Mouse (Mus musculus): ENCODE measurements around the gene Klhl29. TPM values are rescaled to one million over a fixed set of nuclear protein-coding genes. Genes with fewer than 3 reads are reported as not detected.

Klhl29 gene
- polyA plus RNA-seq, 1 experiment from 2014 or later: 0.64 TPM

- 60% methylated on average over 9 of the region's 9 CpGs for WGBS
- ATAC-seq (ENCODE audit: low FRiP score, low TSS enrichment) (no peak), DNase-seq (ENCODE audit: low spot score) (no peak)
- TF ChIP-seq CTCF (IDR thresholded peaks at IDR 0.05; ENCODE audit: low read depth) (no peak), EP300 (optimal IDR thresholded peaks at IDR 0.05) (no peak)
- no peak overlapping the region for H3K4me3 ChIP-seq (ENCODE audit: low read depth, low read length)
- no peak overlapping the region for H3K4me2 ChIP-seq (replicated peaks; ENCODE audit: low read depth)
- no peak overlapping the region for H3K27ac ChIP-seq (replicated peaks)
- H3K9me3 ChIP-seq (ENCODE audit: control insufficient read depth, low read length): no peaks in the 10 kb centered on the region
- no peaks in the 10 kb centered on the region for H3K27me3 ChIP-seq (ENCODE audit: control insufficient read depth, insufficient read depth, low read length)
- no peaks in the 10 kb centered on the region; the same call in 1 of the 2 replicates for H3K4me1 ChIP-seq (replicated peaks; ENCODE audit: control insufficient read depth, insufficient read depth)
- no peak overlapping the region for H3K9ac ChIP-seq (ENCODE audit: low read length)
- no peaks in the 10 kb centered on the region for H3K36me3 ChIP-seq (ENCODE audit: control insufficient read depth, insufficient read depth, low read length)
These were observed 40.5 kb downstream of the Klhl29 start for GRCm38 (mm10) chr12:5334956-5335355.

DNA sequence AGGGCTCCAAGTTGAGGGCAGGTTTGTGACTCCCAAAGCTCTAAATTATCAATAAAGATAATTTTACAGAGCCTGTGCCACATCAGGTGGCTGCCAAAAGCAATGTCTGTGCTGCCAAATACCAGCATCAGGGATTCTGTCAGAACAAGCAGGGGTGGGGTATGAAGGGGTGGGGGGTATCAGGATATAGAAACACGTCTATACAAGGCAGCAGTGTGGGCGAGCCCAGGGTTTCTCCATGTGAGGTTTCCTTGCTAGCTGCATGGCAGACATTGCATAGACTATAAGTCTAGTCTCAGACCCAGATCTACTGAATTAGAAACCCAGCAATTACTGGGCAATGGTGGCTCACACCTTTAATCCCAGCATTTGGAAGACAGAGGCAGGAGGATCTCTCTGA is 41.3 kb downstream of the Klhl29 start:
- 63% methylated on average over 2 of the region's 2 CpGs for WGBS
- Histone ChIP-seq H3K36me3 (ENCODE audit: control insufficient read depth, insufficient read depth, low read length) (no peaks in the 10 kb centered on the region), H3K4me2 (replicated peaks; ENCODE audit: low read depth) (no peak overlapping the region), H3K4me1 (replicated peaks; ENCODE audit: control insufficient read depth, insufficient read depth) (no peaks in the 10 kb centered on the region; the same call in 1 of the 2 replicates), H3K9ac (ENCODE audit: low read length) (no peak overlapping the region), H3K27me3 (ENCODE audit: control insufficient read depth, insufficient read depth, low read length) (no peaks in the 10 kb centered on the region), H3K4me3 (ENCODE audit: low read depth, low read length) (no peak overlapping the region), H3K9me3 (ENCODE audit: control insufficient read depth, low read length) (no peaks in the 10 kb centered on the region), H3K27ac (replicated peaks) (no peak overlapping the region)
- TF ChIP-seq CTCF (IDR thresholded peaks at IDR 0.05; ENCODE audit: low read depth) (no peak), EP300 (optimal IDR thresholded peaks at IDR 0.05) (no peak)
- no peak for ATAC-seq (ENCODE audit: low FRiP score, low TSS enrichment)
- no peak for DNase-seq (ENCODE audit: low spot score)

DNA sequence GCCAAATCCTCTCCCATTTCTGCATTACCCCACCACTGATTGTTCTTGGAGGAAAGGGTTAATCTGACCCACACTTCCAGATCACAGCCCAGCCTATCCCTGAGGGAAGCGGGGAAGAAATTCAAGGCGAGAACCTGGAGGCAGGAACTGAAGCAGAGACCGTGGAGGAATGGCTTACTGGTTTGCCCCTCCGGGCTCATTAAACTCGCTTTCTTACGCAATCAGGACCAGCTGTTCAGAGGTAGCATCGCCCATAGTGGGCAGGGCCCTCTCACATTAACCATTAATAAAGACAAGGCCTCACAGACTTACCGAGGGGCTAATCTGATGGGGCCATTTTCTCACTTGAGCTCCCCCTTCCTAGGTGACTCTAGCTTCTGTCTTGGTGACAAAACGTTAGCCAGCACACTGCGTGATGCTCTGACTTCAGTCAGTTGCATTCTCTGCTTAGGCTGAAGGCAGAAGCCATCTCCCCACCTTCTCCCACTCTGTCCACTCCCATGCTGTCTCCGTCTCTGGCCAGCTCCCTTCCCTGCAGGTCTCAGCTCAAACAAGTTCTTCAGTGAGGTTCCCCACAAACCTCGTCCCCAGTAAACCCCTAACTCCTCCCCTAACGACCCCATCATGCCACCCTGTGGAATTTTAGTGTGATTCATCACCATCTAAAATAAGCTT is 43.5 kb downstream of the Klhl29 start:
- WGBS: 57% methylated on average over 13 of the region's 13 CpGs
- H3K4me2 ChIP-seq (replicated peaks; ENCODE audit: low read depth): no peak overlapping the region
- DNase-seq (ENCODE audit: low spot score) (no peak), ATAC-seq (ENCODE audit: low FRiP score, low TSS enrichment) (no peak)
- no peak overlapping the region for H3K4me3 ChIP-seq (ENCODE audit: low read depth, low read length)
- H3K4me1 ChIP-seq (replicated peaks; ENCODE audit: control insufficient read depth, insufficient read depth): no peaks in the 10 kb centered on the region; the same call in 1 of the 2 replicates
- no peaks in the 10 kb centered on the region for H3K36me3 ChIP-seq (ENCODE audit: control insufficient read depth, insufficient read depth, low read length)
- H3K27me3 ChIP-seq (ENCODE audit: control insufficient read depth, insufficient read depth, low read length): no peaks in the 10 kb centered on the region
- TF ChIP-seq EP300 (optimal IDR thresholded peaks at IDR 0.05): no peak
- no peak for TF ChIP-seq CTCF (IDR thresholded peaks at IDR 0.05; ENCODE audit: low read depth)
- no peaks in the 10 kb centered on the region for H3K9me3 ChIP-seq (ENCODE audit: control insufficient read depth, low read length)
- no peak overlapping the region for H3K9ac ChIP-seq (ENCODE audit: low read length)
- H3K27ac ChIP-seq (replicated peaks): no peak overlapping the region

DNA sequence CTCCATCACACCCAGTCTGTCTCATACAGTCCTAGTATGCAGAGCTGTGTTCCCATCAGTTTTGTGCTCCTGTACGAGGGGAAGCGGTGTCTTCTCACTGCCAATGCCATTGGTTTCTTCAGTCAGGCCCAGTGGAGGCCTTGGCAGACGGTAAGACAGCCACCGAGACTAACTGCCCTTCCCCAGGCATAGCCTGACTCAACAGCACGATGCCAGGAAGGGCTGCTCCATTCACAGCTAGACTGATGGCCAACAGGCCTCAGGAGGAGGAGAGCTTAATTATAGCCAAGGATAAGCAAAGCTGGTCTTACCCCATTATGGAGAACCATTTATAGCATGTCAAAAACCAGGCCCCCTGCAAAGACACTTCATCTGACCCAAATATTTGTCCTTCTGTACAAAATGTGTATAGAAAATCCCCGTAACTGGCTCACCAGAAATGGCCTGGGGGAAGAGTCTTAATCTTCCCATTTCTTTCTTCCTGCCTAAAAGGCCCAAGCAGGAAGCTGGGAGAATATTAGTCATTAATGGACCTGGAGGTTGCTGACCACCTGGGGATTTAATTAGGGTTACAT is 44.9 kb downstream of the Klhl29 start:
- no peak overlapping the region for H3K4me2 ChIP-seq (replicated peaks; ENCODE audit: low read depth)
- DNase-seq (ENCODE audit: low spot score): no peak
- H3K9me3 ChIP-seq (ENCODE audit: control insufficient read depth, low read length): no peaks in the 10 kb centered on the region
- H3K27ac ChIP-seq (replicated peaks): no peak overlapping the region
- H3K4me1 ChIP-seq (replicated peaks; ENCODE audit: control insufficient read depth, insufficient read depth): no peaks in the 10 kb centered on the region; the same call in 1 of the 2 replicates
- 76% methylated on average over 6 of the region's 6 CpGs for WGBS
- TF ChIP-seq EP300 (optimal IDR thresholded peaks at IDR 0.05) (no peak), CTCF (IDR thresholded peaks at IDR 0.05; ENCODE audit: low read depth) (no peak)
- H3K36me3 ChIP-seq (ENCODE audit: control insufficient read depth, insufficient read depth, low read length): no peaks in the 10 kb centered on the region
- ATAC-seq (ENCODE audit: low FRiP score, low TSS enrichment): no peak
- H3K4me3 ChIP-seq (ENCODE audit: low read depth, low read length): no peak overlapping the region
- H3K27me3 ChIP-seq (ENCODE audit: control insufficient read depth, insufficient read depth, low read length): no peaks in the 10 kb centered on the region
- no peak overlapping the region for H3K9ac ChIP-seq (ENCODE audit: low read length)

DNA sequence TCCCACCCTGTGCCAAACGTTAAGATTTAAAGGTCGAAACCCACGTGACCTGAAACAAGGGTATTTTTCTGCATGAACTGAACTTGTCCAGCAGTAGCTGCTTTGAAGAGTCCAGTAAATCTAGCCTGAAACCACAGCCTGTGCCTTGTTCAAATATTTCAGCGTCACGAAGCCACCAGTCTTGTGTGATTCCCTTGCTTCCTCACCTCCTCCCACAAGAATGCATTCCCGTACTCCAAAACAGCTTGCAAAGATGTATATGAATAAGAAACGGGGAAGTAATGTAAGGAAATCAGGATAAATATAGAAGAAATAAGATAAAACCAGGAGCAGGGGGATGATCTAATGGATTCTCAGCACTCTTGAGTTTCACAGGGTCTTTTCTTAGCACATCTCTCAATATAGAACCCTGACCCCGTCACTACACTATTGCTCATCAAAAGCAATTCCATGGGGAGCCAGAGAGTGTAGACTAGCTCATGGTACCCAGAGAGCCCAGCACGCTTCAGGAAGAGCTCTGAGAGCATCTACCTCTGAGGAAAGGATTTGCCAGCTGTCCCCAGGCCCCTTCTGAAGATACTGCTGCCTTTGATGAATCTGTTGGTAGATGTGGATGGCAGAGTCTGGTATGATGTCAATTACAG is 52.9 kb downstream of the Klhl29 start:
- Histone ChIP-seq H3K4me3 (ENCODE audit: low read depth, low read length) (no peak overlapping the region), H3K9me3 (ENCODE audit: control insufficient read depth, low read length) (no peaks in the 10 kb centered on the region), H3K27me3 (ENCODE audit: control insufficient read depth, insufficient read depth, low read length) (no peaks in the 10 kb centered on the region), H3K4me1 (replicated peaks; ENCODE audit: control insufficient read depth, insufficient read depth) (no peaks in the 10 kb centered on the region), H3K36me3 (ENCODE audit: control insufficient read depth, insufficient read depth, low read length) (no peaks in the 10 kb centered on the region), H3K4me2 (replicated peaks; ENCODE audit: low read depth) (no peak overlapping the region), H3K9ac (ENCODE audit: low read length) (no peak overlapping the region), H3K27ac (replicated peaks) (no peak overlapping the region)
- 80% methylated on average over 9 of the region's 9 CpGs for WGBS
- DNase-seq (ENCODE audit: low spot score) (no peak), ATAC-seq (ENCODE audit: low FRiP score, low TSS enrichment) (no peak)
- no peak for TF ChIP-seq EP300 (optimal IDR thresholded peaks at IDR 0.05)
- TF ChIP-seq CTCF (IDR thresholded peaks at IDR 0.05; ENCODE audit: low read depth): no peak

DNA sequence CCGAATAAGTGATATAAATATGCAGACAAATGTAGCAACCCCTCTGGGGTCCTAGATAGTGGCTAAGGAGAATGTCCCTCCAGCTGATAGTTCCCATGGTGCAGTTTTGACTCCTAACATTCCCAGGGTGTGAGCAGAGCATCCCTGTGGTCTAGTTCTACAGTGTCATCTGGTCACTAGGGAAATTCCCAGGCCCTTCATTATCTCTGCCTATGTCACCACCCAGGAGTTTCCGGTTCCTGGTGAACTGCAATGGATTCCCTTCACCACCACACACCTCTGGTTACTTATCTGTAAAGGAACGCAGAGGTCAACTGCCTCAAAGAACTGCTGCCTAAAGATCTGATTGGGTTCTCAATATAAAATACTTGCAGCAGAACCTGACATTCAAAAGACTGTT is 54.5 kb downstream of the Klhl29 start:
- no peak for TF ChIP-seq EP300 (optimal IDR thresholded peaks at IDR 0.05)
- TF ChIP-seq CTCF (IDR thresholded peaks at IDR 0.05; ENCODE audit: low read depth): no peak
- H3K9me3 ChIP-seq (ENCODE audit: control insufficient read depth, low read length): no peaks in the 10 kb centered on the region
- no peaks in the 10 kb centered on the region for H3K4me1 ChIP-seq (replicated peaks; ENCODE audit: control insufficient read depth, insufficient read depth)
- H3K27me3 ChIP-seq (ENCODE audit: control insufficient read depth, insufficient read depth, low read length): no peaks in the 10 kb centered on the region
- WGBS: 90% methylated on average over 3 of the region's 3 CpGs
- H3K4me2 ChIP-seq (replicated peaks; ENCODE audit: low read depth): no peak overlapping the region
- no peaks in the 10 kb centered on the region for H3K36me3 ChIP-seq (ENCODE audit: control insufficient read depth, insufficient read depth, low read length)
- H3K27ac ChIP-seq (replicated peaks): no peak overlapping the region
- H3K4me3 ChIP-seq (ENCODE audit: low read depth, low read length): no peak overlapping the region
- no peak for ATAC-seq (ENCODE audit: low FRiP score, low TSS enrichment)
- H3K9ac ChIP-seq (ENCODE audit: low read length): no peak overlapping the region
- no peak for DNase-seq (ENCODE audit: low spot score)
